Mouse (Mus musculus): ENCODE measurements around the gene Sh2d1b2.
"Not testable (repeated sequence)": the region's sequence is repeated elsewhere in the genome, so short reads cannot be mapped to it uniquely, and the experiment has no call there.

Gene Sh2d1b2

GRCm38 (mm10) chr1:170232688-170233087, at the start of gene Sh2d1b2:
Sh2d1b2 (plus strand) TSS chr1:170232749.
- DNase-seq (ENCODE audit: low spot score in 2 of 2), result not testable (repeated sequence)

- DNase-seq (ENCODE audit: low spot score in 2 of 2), result no peak
Observed at GRCm38 (mm10) chr1:170185137-170185536, 47.4 kb upstream of the Sh2d1b2 start.

- no peak for DNase-seq (ENCODE audit: low spot score in 2 of 2)
Observed at GRCm38 (mm10) chr1:170186531-170186930, 46.0 kb upstream of the Sh2d1b2 start.

DNA sequence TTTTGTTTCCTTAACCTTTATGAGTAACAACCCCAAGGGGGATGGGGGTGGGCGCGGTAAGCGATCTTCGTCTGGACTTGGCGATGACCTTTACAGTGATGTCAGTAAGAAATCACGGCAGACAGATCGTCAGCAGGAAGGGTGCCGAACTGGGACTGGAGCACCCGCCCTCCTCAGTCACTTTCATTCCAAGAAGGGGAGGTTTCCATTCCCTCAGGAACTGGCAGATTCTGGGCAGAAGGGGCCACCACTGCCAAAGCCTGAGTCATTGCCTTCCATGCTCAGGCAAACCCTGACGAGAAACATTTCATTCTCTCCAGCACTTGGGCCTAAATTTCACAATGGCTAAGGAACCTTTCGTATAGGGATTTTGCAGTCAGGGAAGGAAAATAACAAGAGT, 43.9 kb upstream of the Sh2d1b2 start:
- no peak for DNase-seq (ENCODE audit: low spot score in 2 of 2)

- no peak for DNase-seq (ENCODE audit: low spot score in 2 of 2)
Observed at GRCm38 (mm10) chr1:170190225-170190624, 42.3 kb upstream of the Sh2d1b2 start.

DNA sequence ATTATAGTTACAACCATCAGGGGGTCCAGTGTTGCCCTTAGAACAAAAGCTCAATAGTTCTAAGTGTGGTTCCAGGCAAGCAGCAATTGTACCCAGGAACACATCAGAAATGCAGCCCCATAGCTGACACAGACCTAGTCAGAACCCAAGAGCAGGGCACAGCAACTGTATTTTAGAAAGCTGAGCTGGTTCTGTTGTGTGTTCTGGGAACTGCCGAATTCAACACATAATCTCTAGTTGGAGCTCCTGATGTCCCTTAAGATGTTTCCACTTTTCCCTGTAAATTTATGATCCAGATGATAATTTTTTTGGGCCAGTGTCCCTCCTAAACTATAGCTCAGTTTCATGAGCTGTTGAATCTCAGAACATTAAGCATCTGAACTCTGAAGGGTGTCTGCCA, 40.6 kb upstream of the Sh2d1b2 start:
- DNase-seq (ENCODE audit: low spot score in 2 of 2), result no peak

- no peak for DNase-seq (ENCODE audit: low spot score in 2 of 2)
Observed at GRCm38 (mm10) chr1:170196211-170196610, 36.3 kb upstream of the Sh2d1b2 start.

GRCm38 (mm10) chr1:170200379-170200778, 32.2 kb upstream of the Sh2d1b2 start:
- no peak for DNase-seq (ENCODE audit: low spot score in 2 of 2)

DNA sequence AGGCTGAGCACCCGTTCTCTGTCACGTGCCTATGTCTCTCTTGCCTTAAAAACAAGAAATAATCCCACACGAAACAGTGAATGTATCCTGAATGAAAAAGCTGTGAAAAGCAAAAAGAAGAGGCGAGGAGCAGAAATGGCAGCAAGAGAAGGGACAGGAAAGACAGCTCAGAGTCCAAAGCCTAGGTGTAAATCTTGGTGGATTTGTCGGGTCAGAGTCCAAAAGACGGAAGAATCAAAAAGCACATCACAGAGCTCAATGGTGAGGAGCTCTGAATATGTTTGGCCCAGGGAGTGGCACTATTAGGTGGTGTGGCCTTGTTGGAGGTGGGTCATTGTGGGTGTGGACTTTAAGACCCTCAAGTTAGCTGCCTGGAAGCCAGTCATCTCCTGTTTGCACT, 26.2 kb upstream of the Sh2d1b2 start:
- no peak for DNase-seq (ENCODE audit: low spot score in 2 of 2)

- DNase-seq (ENCODE audit: low spot score in 2 of 2), result no peak
Observed at GRCm38 (mm10) chr1:170213181-170213879, 19.2 kb upstream of the Sh2d1b2 start.

- no peak for DNase-seq (ENCODE audit: low spot score in 2 of 2)
Observed at GRCm38 (mm10) chr1:170214383-170214756, 18.2 kb upstream of the Sh2d1b2 start.

GRCm38 (mm10) chr1:170214757-170215522, 17.6 kb upstream of the Sh2d1b2 start, which contains the start of gene Uhmk1:
Uhmk1 (minus strand) TSS chr1:170215397.
- peak; percentile 91 to 94 for DNase-seq (ENCODE audit: low spot score in 2 of 2)

- no peak for DNase-seq (ENCODE audit: low spot score in 2 of 2)
Observed at GRCm38 (mm10) chr1:170215590-170215989, 17.0 kb upstream of the Sh2d1b2 start.

DNA sequence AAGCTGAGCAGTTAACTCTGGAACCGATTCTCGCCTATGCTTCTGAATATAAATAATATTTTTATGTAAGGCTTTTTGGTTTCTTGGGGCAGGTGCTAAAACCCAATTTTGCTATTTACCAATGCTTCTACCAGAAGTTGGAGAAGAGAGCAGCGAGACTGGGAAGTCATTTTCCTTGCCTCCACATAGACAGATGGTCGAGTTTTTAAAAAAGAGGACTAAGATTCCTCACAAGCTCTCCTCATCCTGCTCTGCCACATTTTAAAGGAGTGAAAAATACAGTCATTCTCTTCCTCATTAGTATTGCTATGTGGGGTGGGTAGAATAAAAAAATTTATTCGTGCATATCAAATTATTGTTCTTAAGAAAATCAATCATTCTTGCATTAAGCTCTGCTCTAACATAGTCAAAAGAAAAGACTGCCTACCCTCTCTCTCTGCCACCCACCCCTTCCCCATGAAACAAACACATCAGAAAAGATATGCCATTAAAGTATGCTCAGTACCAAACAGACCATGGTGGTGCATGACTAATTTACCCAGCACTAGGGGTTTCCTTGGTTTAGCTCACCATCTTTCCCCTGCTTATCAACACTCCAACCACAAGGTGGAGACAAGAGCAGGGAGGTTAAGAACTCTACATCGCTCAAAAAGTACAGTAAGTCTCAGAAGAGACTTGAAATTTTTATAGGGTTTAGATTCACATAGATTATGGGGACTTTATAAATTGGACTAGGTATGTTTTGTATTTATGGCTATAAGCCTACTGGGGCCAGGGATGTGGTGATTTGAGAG, 14.3 kb upstream of the Sh2d1b2 start:
- peak in 1 of 2 experiments; percentile 55 for DNase-seq (ENCODE audit: low spot score in 2 of 2)

DNA sequence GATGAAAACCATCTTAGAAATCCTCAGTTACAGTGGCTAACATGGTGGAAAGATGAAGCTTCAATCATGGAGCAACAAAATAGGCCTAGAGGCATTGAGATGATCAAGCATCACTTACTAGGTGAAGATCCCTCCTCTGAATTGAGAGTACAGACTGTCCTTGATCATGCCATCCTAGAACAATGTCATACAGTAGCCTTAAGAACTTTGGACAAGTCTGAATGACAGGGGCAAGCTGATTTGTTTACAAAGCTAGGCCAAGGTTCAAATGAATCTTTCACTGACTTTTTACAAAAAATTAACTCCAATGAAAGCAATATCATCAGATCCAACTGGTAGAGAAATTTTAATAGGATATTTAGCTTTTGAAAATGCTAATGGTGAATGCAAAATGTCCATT, 12.2 kb upstream of the Sh2d1b2 start:
- DNase-seq (ENCODE audit: low spot score in 2 of 2), result no peak

- DNase-seq (ENCODE audit: low spot score in 2 of 2), result no peak
Observed at GRCm38 (mm10) chr1:170223276-170223675, 9.3 kb upstream of the Sh2d1b2 start.

- DNase-seq (ENCODE audit: low spot score in 2 of 2), result no peak
Observed at GRCm38 (mm10) chr1:170245016-170245415, 12.5 kb downstream of the Sh2d1b2 start.

DNA sequence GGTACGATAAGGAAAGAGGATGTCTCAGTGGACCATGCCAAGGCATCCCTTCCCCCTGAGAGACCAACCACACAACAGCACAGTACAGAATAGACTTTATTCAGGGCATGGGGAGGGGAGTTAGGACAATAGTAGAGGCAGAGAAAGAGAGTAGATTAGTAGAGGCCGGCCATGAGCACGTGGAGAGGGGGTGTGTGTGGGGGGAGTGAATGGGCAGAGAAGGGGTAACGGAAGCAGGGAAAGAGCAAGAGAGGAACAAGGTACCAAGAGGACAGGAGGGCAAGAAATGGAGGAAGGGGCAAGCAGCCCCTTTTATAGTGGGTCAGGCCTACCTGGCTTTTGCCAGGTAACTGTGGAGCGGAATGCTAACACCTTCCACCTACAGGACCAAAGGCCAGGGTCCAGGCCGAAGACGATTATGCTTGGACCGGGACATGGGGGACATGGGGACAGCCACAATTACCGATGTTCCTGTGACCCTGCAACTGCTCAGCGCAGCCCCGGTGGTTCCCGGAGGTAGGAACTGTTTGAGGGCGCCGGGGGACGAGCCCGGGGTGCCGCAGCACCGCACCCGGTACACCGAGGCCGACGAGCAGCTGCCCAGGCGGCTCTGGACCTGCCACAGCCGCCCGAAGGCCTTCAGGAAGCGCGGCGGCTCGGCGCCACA, 22.5 kb downstream of the Sh2d1b2 start:
- peak in 1 of 2 experiments; percentile 67 for DNase-seq (ENCODE audit: low spot score in 2 of 2)

DNA sequence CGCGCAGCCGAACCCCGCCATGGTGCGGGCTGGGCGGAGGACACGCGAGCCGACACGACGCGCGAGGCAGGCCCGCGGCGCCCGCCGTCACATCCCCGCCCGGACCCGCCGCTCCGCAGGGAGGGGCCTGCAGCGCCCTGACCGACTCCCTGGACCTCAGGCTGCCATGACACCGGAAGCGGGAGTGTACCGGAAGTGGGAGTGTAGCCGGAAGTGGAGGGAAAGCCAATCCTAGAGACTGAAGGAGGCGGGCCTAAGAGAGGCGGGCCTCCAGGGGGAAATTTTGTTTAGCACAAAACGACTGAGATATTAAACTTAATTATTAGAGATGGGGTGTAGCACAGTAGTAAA, 23.0 kb downstream of the Sh2d1b2 start:
- peak; percentile 68 to 82 for DNase-seq (ENCODE audit: low spot score in 2 of 2)

GRCm38 (mm10) chr1:170270281-170270680, 37.7 kb downstream of the Sh2d1b2 start:
- DNase-seq (ENCODE audit: low spot score in 2 of 2), result no peak

GRCm38 (mm10) chr1:170270696-170271095, 38.1 kb downstream of the Sh2d1b2 start:
- no peak for DNase-seq (ENCODE audit: low spot score in 2 of 2)

GRCm38 (mm10) chr1:170273252-170273651, 40.7 kb downstream of the Sh2d1b2 start:
- no peak for DNase-seq (ENCODE audit: low spot score in 2 of 2)

Data from spleen, postnatal 4 days (tissue).